Mouse (Mus musculus): ENCODE measurements around the gene Rmnd1. TPM values are rescaled to one million over a fixed set of nuclear protein-coding genes. Genes with fewer than 3 reads are reported as not detected.
"Not testable (repeated sequence)": the region's sequence is repeated elsewhere in the genome, so short reads cannot be mapped to it uniquely, and the experiment has no call there.

The Rmnd1 gene
- total and polyA plus RNA-seq, 3 experiments = 11.8 to 65.5 (median 49.0) TPM

DNA sequence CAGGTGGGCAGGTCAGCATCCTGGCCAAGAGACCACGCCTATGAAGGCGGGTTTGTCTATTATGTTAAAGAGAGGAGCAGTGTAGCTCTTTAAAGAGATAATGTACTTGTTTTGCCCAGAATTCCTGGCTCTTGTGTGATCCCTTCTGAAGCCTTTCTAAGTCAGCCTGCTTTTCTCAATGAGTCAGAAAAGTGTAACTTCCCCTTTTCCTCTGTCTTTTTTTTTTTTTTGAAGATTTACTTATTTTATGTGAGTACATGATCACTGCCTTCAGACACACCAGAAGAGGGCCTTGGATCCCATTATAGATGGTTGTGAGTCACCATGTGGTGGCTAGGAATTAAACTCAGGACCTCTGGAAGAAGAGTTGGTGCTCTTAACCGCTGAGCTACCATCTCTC, 37.2 kb upstream of the Rmnd1 start:
- H3K4me3 ChIP-seq (ENCODE audit: low read depth, low read length) = no peak overlapping the region
- H3K36me3 ChIP-seq (replicated peaks) = no peaks in the 10 kb centered on the region
- no peaks in the 10 kb centered on the region for H3K4me1 ChIP-seq (ENCODE audit: insufficient read depth, low read depth, low read length)
- ATAC-seq (ENCODE audit: extremely low read depth, insufficient number of reproducible peaks, low FRiP score, poor library complexity, severe bottlenecking) = no peak
- H3K9me3 ChIP-seq (replicated peaks) = no peaks in the 10 kb centered on the region
- DNase-seq (ENCODE audit: low spot score) = no peak
- H3K27me3 ChIP-seq (ENCODE audit: insufficient read depth, low read length) = peaks cover 6% of the 10 kb centered on the region; the same call in 1 of the 2 replicates
- TF ChIP-seq POLR2AphosphoS5 (IDR thresholded peaks at IDR 0.05; ENCODE audit: insufficient replicate concordance, low read depth, low read length) (no peak), GATA1 (IDR thresholded peaks at IDR 0.05; ENCODE audit: borderline replicate concordance, low read length) (no peak), GATA2 (IDR thresholded peaks at IDR 0.05; ENCODE audit: borderline replicate concordance, low read depth, low read length) (no peak), CTCF (IDR thresholded peaks at IDR 0.05; ENCODE audit: low read depth, low read length) (no peak), TAL1 (conservative IDR thresholded peaks at IDR 0.05; ENCODE audit: low read depth, low read length) (no peak)

DNA sequence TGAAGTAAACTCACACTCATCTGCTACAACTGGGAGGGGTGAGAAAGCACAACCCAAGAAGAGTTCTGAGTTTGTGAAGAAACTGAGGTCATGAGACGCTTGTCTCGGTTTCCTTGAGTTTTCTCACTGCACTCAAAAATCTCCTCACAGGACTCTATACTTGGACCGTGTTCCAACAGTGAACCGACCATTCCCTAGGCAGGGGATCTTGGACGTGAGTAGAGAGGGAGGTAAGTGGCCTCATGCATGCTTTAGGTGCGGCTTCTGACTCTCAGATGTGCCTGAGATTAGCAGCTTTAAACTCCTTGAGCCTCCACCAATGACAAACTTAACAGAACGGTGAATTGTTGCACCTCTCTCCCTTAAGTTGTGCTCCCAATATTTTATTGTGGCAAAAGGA, 33.6 kb upstream of the Rmnd1 start:
- H3K4me1 ChIP-seq (ENCODE audit: insufficient read depth, low read depth, low read length) = no peaks in the 10 kb centered on the region
- no peak overlapping the region for H3K4me3 ChIP-seq (ENCODE audit: low read depth, low read length)

DNA sequence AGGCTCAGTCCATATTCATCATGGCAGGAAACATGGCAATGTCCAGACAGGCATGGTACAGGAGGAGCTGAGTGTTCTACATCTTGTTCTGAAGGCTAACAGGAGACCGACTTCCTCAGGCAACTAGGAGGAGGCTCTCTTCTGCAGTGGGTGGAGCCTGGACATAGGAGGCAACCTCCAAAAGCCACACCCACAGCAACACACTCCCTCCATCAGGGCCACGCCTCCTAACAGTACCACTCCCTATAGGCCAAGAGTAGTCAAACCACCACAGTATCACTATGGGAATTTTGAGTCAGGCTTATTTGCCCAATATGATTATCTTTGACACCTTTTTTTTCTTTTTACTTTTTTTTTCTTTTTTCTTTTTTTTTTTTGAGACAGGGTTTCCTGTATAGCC, 28.0 kb upstream of the Rmnd1 start:
- H3K4me3 ChIP-seq (ENCODE audit: low read depth, low read length) = no peak overlapping the region
- no peaks in the 10 kb centered on the region for H3K9me3 ChIP-seq (replicated peaks)
- DNase-seq (ENCODE audit: low spot score) (no peak), ATAC-seq (ENCODE audit: extremely low read depth, insufficient number of reproducible peaks, low FRiP score, poor library complexity, severe bottlenecking) (no peak)
- TF ChIP-seq GATA2 (IDR thresholded peaks at IDR 0.05; ENCODE audit: borderline replicate concordance, low read depth, low read length) (no peak), POLR2AphosphoS5 (IDR thresholded peaks at IDR 0.05; ENCODE audit: insufficient replicate concordance, low read depth, low read length) (no peak), TAL1 (conservative IDR thresholded peaks at IDR 0.05; ENCODE audit: low read depth, low read length) (no peak), CTCF (IDR thresholded peaks at IDR 0.05; ENCODE audit: low read depth, low read length) (no peak), GATA1 (IDR thresholded peaks at IDR 0.05; ENCODE audit: borderline replicate concordance, low read length) (no peak)
- H3K36me3 ChIP-seq (replicated peaks) = peaks cover 23% of the 10 kb centered on the region
- peaks cover 3% of the 10 kb centered on the region; the same call in 1 of the 2 replicates for H3K4me1 ChIP-seq (ENCODE audit: insufficient read depth, low read depth, low read length)
- H3K27me3 ChIP-seq (ENCODE audit: insufficient read depth, low read length) = no peaks in the 10 kb centered on the region

More for the DNA sequence above, 33.6 kb upstream of the Rmnd1 start:
- no peaks in the 10 kb centered on the region for H3K36me3 ChIP-seq (replicated peaks)
- H3K9me3 ChIP-seq (replicated peaks) = no peaks in the 10 kb centered on the region
- H3K27me3 ChIP-seq (ENCODE audit: insufficient read depth, low read length) = peaks cover 2% of the 10 kb centered on the region; the same call in 1 of the 2 replicates
- DNase-seq (ENCODE audit: low spot score) = no peak
- TF ChIP-seq POLR2AphosphoS5 (IDR thresholded peaks at IDR 0.05; ENCODE audit: insufficient replicate concordance, low read depth, low read length) = no peak
- ATAC-seq (ENCODE audit: extremely low read depth, insufficient number of reproducible peaks, low FRiP score, poor library complexity, severe bottlenecking) = no peak

DNA sequence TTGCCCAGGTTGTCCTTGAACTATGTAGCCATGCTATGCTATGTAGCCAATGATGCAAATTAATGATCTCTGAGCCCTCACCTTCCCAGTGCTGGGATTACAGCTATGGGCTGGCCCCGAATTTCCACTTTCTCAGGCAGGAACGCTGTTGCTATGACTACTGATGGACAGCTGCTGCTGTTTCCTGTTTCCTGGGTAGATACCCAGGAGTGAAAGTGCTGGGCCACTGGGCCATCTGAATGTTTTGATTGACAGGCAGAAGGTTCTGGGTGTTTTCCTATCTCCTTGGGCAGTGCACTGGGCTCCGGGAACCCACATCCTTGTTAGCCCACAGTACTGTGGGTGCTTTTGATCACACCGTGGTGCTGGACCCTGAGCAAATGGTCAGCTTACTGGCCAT, 24.2 kb upstream of the Rmnd1 start:
- H3K4me3 ChIP-seq (ENCODE audit: low read depth, low read length) = no peak overlapping the region
- H3K27me3 ChIP-seq (ENCODE audit: insufficient read depth, low read length) = no peaks in the 10 kb centered on the region
- ATAC-seq (ENCODE audit: extremely low read depth, insufficient number of reproducible peaks, low FRiP score, poor library complexity, severe bottlenecking) (no peak), DNase-seq (ENCODE audit: low spot score) (no peak)
- peaks cover 3% of the 10 kb centered on the region; the same call in 1 of the 2 replicates for H3K4me1 ChIP-seq (ENCODE audit: insufficient read depth, low read depth, low read length)
- no peak for TF ChIP-seq GATA1 (IDR thresholded peaks at IDR 0.05; ENCODE audit: borderline replicate concordance, low read length)
- TF ChIP-seq POLR2AphosphoS5 (IDR thresholded peaks at IDR 0.05; ENCODE audit: insufficient replicate concordance, low read depth, low read length) = no peak
- H3K36me3 ChIP-seq (replicated peaks) = peaks cover 58% of the 10 kb centered on the region
- no peaks in the 10 kb centered on the region for H3K9me3 ChIP-seq (replicated peaks)

DNA sequence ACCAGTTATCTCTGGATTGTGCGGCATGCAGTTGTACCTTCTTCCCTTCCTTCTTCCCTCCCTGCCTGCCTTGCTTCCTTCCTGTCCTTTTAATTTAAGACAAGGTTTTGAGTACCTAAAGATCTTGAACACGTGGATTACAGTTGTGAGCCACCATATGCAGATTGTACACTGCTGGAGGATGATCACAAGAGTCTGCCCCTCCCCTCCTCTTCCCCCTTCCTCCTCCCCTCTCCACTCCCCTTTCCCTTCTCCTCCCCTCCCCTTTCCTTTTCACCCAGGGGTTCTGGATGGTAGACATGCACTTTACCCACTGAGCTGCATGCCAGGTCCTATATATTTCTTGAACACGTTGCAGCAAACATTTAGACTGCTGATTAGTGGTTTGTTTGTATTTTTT, 3.2 kb upstream of the Rmnd1 start:
- Histone ChIP-seq H3K36me3 (replicated peaks) (peaks cover 64% of the 10 kb centered on the region), H3K4me1 (ENCODE audit: insufficient read depth, low read depth, low read length) (peaks cover 39% of the 10 kb centered on the region), H3K9me3 (replicated peaks) (no peaks in the 10 kb centered on the region), H3K4me3 (ENCODE audit: low read depth, low read length) (no peak overlapping the region), H3K27me3 (ENCODE audit: insufficient read depth, low read length) (no peaks in the 10 kb centered on the region)
- TF ChIP-seq TAL1 (conservative IDR thresholded peaks at IDR 0.05; ENCODE audit: low read depth, low read length) (no peak), GATA1 (IDR thresholded peaks at IDR 0.05; ENCODE audit: borderline replicate concordance, low read length) (no peak), POLR2AphosphoS5 (IDR thresholded peaks at IDR 0.05; ENCODE audit: insufficient replicate concordance, low read depth, low read length) (no peak), CTCF (IDR thresholded peaks at IDR 0.05; ENCODE audit: low read depth, low read length) (no peak), GATA2 (IDR thresholded peaks at IDR 0.05; ENCODE audit: borderline replicate concordance, low read depth, low read length) (no peak)
- ATAC-seq (ENCODE audit: extremely low read depth, insufficient number of reproducible peaks, low FRiP score, poor library complexity, severe bottlenecking) (no peak), DNase-seq (ENCODE audit: low spot score) (no peak)

DNA sequence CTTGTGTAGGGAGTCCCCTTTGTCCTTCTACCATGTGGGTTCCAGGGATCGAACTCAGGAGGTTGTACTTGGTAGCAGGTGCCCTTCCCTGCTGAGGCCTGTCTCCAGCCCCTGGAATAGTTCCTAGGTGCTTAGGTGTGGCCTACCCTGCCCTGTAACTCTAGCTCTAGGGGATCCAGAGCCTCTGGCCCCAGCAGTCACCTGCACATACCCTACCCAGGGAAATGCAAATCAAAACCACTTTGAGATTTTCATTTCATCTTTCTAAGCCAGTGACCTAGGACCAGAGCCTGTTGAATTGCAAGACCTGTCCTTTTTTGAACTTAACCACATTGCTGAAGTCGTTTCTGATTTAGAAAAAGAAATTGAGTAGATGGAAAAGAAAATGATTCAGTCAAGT, 1.7 kb upstream of the Rmnd1 start:
- not testable (repeated sequence) for ATAC-seq (ENCODE audit: extremely low read depth, insufficient number of reproducible peaks, low FRiP score, poor library complexity, severe bottlenecking); DNase-seq (ENCODE audit: low spot score); H3K27me3 ChIP-seq (ENCODE audit: insufficient read depth, low read length); H3K9me3 ChIP-seq (replicated peaks)
- peak overlapping the region; percentile 80; the same call in 1 of the 2 replicates for H3K4me3 ChIP-seq (ENCODE audit: low read depth, low read length)
- peaks cover 54% of the 10 kb centered on the region for H3K4me1 ChIP-seq (ENCODE audit: insufficient read depth, low read depth, low read length)
- H3K36me3 ChIP-seq (replicated peaks) = peaks cover 64% of the 10 kb centered on the region

DNA sequence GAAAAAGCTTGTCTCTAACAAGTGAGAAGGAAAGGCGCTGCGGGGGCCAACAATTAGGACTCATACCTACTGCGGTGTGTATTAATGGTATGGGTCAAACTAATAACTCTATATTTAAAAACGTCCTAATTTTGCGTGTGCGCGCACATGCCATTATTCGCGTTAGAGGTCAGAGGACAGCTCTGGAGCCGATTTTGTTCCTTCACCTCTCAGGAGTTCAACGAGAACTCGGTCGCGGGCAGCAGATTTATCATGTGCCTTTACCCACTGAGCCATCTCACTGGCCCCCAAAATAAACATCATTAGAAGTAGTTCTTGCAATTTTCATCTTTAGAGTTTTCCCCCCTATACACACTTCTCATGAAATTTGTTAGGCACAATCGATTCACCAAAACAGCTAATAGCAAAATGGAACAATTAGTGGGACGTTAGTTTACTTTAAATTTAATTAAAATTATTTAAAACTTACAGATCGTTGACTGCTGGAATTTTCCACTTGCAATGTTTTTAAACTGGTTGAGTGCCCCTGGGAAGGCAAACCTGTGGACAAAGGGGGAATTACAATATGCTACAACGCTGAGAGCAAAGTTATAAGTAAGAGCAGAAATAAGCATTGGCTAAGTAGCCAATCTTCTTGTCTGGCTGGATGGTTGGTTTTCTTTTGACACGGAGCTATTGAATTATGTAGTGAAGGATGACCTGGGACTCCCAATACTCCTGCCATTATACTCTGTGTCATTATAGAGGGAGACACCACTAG, 988 bp upstream of the Rmnd1 start:
- peaks cover 57% of the 10 kb centered on the region for H3K4me1 ChIP-seq (ENCODE audit: insufficient read depth, low read depth, low read length)
- no peaks in the 10 kb centered on the region for H3K27me3 ChIP-seq (ENCODE audit: insufficient read depth, low read length)
- no peak for TF ChIP-seq TAL1 (conservative IDR thresholded peaks at IDR 0.05; ENCODE audit: low read depth, low read length)
- no peak for TF ChIP-seq GATA1 (IDR thresholded peaks at IDR 0.05; ENCODE audit: borderline replicate concordance, low read length)
- no peak for TF ChIP-seq CTCF (IDR thresholded peaks at IDR 0.05; ENCODE audit: low read depth, low read length)
- TF ChIP-seq POLR2AphosphoS5 (IDR thresholded peaks at IDR 0.05; ENCODE audit: insufficient replicate concordance, low read depth, low read length) = no peak
- TF ChIP-seq GATA2 (IDR thresholded peaks at IDR 0.05; ENCODE audit: borderline replicate concordance, low read depth, low read length) = no peak
- ATAC-seq (ENCODE audit: extremely low read depth, insufficient number of reproducible peaks, low FRiP score, poor library complexity, severe bottlenecking) (no peak), DNase-seq (ENCODE audit: low spot score) (no peak)
- peaks cover 64% of the 10 kb centered on the region for H3K36me3 ChIP-seq (replicated peaks)
- H3K9me3 ChIP-seq (replicated peaks) = no peaks in the 10 kb centered on the region
- peak overlapping the region; percentile 80 for H3K4me3 ChIP-seq (ENCODE audit: low read depth, low read length)

Data from G1E (cell line).